Mouse (Mus musculus): ENCODE results near the gene Gm867.
A peak's percentile ranks its signal among the peaks of the same experiment; 100 is the strongest.

Gene Gm867

DNA sequence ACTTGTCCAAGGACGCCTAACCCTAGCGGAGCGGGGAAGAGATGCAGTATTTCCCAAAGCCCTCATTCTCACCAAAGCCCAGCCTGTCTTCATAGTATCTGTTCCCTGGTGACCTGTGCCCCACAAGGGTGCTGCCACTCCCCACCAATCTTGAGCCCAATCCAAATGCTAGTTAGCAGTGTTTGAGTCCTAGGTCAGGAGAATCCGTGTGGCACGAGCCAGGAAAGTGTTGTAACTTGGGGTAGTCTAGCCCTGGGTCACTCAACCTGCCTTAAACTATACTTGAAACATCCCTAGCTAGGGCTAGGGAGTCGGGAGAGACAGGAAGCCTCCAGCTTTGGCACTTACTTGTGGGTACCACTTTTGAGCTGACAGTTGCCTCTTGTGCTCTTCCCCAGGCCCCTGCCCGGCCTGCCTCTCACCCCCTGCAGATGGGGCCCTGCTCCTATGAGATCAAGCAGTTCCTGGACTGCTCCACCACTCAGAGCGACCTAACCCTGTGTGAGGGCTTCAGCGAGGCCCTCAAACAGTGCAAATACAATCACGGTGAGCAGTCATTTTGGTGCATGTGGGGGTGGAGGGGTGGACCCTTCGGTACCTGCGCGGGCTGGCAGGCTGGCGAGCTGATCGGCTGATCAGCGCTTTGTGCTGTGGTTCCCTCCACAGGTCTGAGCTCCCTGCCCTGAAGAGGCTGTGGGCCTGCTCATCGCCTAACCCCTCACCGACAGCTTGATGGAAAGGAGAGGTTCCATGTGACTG lies 3.4 kb downstream of the Gm867 start:
- DNase-seq (ENCODE audit: low spot score): no peak

- DNase-seq (ENCODE audit: low spot score): peak; percentile 71
Observed at GRCm38 (mm10) chr10:75935680-75936541, 4.6 kb downstream of the Gm867 start, which contains the start of gene Mmp11. Mmp11 (minus strand) TSS chr10:75936496.

- DNase-seq (ENCODE audit: low spot score): no peak
Observed at GRCm38 (mm10) chr10:75934991-75935390, 5.5 kb downstream of the Gm867 start.

DNA sequence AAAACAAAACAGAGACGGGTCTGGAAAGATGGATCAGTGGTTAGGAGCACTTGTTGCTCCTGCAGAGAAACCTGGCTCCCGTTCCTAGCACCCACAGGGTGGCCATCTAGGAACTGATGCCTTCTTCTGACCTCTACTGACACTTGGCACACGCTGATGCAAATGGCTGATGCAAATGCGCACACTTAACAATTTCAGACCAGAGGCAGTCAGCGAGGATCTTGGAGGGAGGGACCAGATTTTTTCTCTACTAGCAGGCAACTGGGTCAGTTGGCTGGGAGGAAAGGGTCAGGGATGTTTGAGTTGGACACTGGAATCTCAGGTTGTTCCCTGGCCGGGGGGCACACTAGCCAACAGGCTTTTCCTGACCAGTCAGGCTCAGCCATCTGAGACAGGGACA lies 7.6 kb downstream of the Gm867 start, which contains the start of gene Chchd10:
Chchd10 (plus strand) TSS at position 240 of the 400 bp plus-strand sequence.
- no peak for DNase-seq (ENCODE audit: low spot score)

DNA sequence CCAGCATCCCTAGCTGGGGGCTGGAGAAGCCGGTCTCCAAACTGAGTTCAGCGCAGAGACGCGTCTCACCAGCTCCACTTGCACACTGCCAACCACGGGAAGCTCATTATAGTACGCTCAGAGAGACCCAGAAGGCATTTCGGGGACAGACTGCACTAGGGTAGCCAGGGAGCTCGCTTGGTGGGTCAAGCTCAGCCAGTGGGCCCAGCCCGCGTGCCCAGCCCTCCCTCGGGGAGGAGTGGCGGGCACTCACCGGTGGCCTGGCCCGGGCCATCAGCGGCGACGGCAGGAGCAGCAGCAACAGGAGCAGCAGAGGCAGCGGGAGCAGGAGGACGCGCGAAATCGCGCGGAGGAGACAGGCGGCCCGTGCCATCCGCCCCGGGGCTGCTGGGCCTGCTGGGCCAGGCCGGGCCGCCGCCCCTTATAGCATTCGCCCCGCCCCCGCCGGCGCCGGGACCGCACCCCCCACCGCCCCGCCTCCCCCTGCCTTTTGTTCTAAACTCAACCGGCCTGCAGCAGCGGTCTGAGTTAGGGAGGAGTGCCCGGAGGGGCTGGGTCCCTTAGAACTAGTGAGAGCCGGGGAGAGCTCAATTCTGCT lies 8.3 kb downstream of the Gm867 start:
- DNase-seq (ENCODE audit: low spot score): no peak

DNA sequence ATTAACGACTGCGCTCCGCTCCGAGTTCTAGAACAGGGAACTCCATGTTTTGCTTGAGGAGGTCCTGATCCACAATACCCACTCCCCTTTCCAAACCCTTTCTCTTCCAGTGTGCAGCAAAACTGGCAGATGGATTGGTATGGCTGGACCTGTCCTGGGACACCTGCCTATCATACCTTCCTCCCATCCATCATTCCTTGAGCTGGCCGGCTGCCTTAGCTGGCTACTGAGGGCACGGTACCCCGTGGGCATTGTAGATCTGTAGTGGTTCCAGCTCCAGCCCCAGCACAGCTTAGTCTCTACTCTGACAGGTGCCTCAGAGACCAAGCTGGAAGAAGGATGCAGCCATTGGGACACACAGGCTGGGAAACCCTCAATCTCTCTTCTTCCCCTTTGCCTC lies 9.2 kb downstream of the Gm867 start:
- DNase-seq (ENCODE audit: low spot score): no peak

DNA sequence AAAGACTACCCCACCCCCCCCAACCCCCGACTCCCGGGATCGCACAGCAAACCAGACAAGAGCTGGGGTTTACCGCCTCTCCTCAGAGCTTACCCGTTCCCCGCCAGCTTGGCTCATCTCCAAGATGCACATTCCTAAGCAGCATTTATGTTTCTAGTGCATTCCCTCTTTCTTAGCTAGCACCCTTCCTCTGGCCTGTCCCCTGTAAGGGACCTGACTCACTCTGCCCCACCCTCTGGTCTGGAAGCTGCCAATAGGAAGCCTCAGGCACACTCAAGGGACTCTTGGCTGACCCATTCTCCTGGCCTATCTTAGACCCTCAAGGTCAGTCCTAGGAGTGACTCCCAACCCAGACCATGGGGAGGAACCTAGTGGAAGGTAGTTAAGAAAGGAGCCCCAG lies 10.2 kb downstream of the Gm867 start:
- DNase-seq (ENCODE audit: low spot score): no peak

GRCm38 (mm10) chr10:75926396-75926795 lies 14.1 kb downstream of the Gm867 start:
- no peak for DNase-seq (ENCODE audit: low spot score)

DNA sequence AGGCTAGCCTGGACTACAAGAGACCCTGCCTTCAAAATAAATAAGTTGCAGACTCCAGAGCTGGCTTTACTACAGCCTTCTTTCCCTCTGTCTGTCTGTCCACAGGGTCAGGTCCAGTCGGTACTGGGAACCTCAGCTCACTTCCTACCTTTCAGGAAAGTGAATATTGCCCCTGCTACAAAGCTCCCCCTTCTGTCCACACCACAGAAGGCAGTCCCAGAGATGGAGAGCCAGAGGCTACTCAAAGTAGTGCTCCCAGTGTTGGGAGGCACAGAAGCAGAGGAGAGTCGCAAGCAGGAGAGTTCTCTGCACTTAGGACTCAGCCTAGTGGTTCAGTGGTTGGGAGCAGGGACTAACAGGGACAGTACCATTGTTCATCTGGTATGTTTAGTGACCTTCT lies 16.1 kb downstream of the Gm867 start:
- no peak for DNase-seq (ENCODE audit: low spot score)

GRCm38 (mm10) chr10:75921726-75922560 lies 18.5 kb downstream of the Gm867 start:
- DNase-seq (ENCODE audit: low spot score): peak; percentile 31

GRCm38 (mm10) chr10:75921026-75921725 lies 19.3 kb downstream of the Gm867 start, which contains the start of gene Smarcb1:
Smarcb1 (minus strand) TSS chr10:75921617.
- peak; percentile 95 for DNase-seq (ENCODE audit: low spot score)

- DNase-seq (ENCODE audit: low spot score): no peak
Observed at GRCm38 (mm10) chr10:75919026-75919425, 21.4 kb downstream of the Gm867 start.

DNA sequence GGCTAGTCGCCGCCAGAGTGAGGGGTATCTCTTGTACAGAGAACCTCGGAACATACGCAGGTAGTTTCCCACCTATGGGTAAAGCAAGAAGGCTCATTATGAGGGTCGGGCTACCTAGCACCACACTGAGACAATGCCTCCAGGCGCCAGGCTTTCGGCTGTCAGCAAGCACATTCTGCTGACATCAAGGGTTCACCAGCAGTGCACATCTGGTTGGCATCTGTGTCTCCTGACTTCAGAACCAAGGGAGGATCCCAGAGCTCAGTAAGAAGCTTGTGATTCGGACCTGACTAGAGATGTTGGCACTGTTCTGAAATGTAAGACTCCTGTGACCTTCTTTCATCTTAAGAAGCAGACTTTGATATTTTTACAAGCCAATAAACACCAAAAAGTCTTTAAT lies 23.6 kb downstream of the Gm867 start:
- DNase-seq (ENCODE audit: low spot score): no peak

- DNase-seq (ENCODE audit: low spot score): no peak
Observed at GRCm38 (mm10) chr10:75915557-75915956, 24.9 kb downstream of the Gm867 start.

- DNase-seq (ENCODE audit: low spot score): no peak
Observed at GRCm38 (mm10) chr10:75913013-75913589, 27.4 kb downstream of the Gm867 start.

DNA sequence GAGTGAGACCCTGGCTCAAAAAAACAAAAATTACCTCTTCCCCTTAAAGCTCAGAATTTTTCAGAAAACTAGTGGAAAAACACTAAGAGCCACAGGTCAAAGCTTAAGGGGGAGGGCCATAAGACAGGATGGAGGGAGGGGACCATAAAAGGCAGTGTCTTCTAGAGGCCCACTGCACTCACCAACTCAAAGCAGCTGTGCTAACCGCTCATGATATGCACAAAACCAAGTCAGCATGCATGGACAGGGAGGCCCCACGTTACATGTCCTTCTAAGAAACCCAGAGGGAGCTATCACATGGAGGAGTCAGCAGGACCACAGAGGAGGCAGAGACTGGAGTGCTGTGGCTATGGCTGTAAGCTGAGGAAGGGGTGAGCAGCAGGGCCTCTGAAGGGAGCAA lies 29.8 kb downstream of the Gm867 start:
- no peak for DNase-seq (ENCODE audit: low spot score)

DNA sequence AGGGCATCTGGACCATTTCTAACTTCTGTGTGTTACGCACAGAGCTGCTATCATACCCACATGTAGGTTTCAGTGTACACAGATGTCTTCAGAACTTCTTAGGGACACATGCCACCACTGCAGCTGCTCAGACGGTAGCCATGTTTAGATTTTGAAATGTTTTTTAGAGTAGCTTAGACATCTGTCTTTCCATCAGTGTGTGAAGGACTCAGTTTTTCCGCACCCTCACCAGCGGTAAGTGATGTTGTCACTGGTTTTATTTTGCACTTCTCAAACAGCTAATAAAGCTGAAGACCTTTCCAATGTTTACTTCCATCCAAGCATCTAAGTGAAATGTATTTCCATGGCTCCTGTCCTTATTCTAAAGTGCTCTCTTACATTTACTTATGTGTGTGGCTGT lies 33.6 kb downstream of the Gm867 start:
- DNase-seq (ENCODE audit: low spot score): no peak

DNA sequence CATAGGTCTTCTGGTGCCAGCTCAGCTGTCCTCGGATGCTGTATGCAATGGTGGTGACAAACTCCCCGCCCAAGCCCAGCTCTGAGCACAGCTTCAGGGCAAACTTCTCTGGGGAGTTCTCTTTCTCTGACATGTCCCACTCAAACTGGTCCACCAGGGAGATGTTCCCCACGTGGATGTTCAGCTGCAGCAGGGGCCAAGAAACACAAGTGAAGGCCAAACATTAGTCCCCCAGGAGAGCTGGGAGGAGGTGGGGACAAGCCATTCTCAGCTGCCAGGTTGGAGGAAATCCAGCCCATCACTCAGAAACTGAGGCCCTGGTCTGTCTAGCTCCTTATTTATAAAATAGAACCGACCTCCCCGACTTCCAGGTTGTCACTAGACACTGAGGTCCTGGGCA lies 36.1 kb downstream of the Gm867 start:
- DNase-seq (ENCODE audit: low spot score): no peak

- no peak for DNase-seq (ENCODE audit: low spot score)
Observed at GRCm38 (mm10) chr10:75898846-75899245, 41.6 kb downstream of the Gm867 start.

- DNase-seq (ENCODE audit: low spot score): no peak
Observed at GRCm38 (mm10) chr10:75898039-75898564, 42.4 kb downstream of the Gm867 start.

Data from layer of hippocampus, adult 11-12 months (tissue).